Mouse (Mus musculus) ES-E14 (cell line): Measurements from ENCODE around the gene Adgrb3. TPM values are rescaled to one million over a fixed set of nuclear protein-coding genes. Genes with fewer than 3 reads are reported as not detected.

Source experiments
- DNase-seq: peaks from one replicate; pipeline ENCODE4 v3.0.0-alpha.2; 2013; ENCODE audit warnings: low read depth, low spot score
- H3K27ac ChIP-seq: 2 replicates; pipeline ENCODE4 v1.5.1; 2012; ENCODE audit warnings: low read depth, mild to moderate bottlenecking, low read length, moderate library complexity, mixed read lengths; ENCODE audit not compliant: poor library complexity, insufficient read depth, severe bottlenecking
- H3K36me3 ChIP-seq: 2 replicates; pipeline ENCODE4 v1.6.1; 2012; ENCODE audit warnings: mild to moderate bottlenecking, low read length, moderate library complexity, mixed read lengths; ENCODE audit not compliant: control insufficient read depth, poor library complexity, insufficient read depth, severe bottlenecking
- H3K4me1 ChIP-seq, 2 experiments: fragments of 150-350 bp in 1 of 2; sonication (generic) in 1 of 2; 2 replicates each; pipeline ENCODE4 v1.6.1; 2012; ENCODE audit warnings: low read length in 2 of 2, mild to moderate bottlenecking in 1 of 2, mixed read lengths in 1 of 2; ENCODE audit not compliant: control insufficient read depth in 2 of 2, insufficient read depth in 2 of 2, poor library complexity in 1 of 2
- H3K4me3 ChIP-seq, 2 experiments: fragments of 150-350 bp in 1 of 2; sonication (generic) in 1 of 2; 2 replicates each; pipeline ENCODE4 v1.5.1; 2012; ENCODE audit warnings: low read length in 2 of 2, low read depth in 1 of 2, mild to moderate bottlenecking in 1 of 2, mixed read lengths in 1 of 2; ENCODE audit not compliant: insufficient read depth in 1 of 2, poor library complexity in 1 of 2, severe bottlenecking in 1 of 2
- H3K9ac ChIP-seq: 2 replicates; pipeline ENCODE4 v1.6.1; 2012; ENCODE audit warnings: low read depth, mild to moderate bottlenecking, low read length, mixed read lengths; ENCODE audit not compliant: poor library complexity, insufficient read depth, severe bottlenecking
- H3K9me3 ChIP-seq: fragments of 150-350 bp; sonication (generic); 2 replicates; pipeline ENCODE4 v1.6.1; 2012; ENCODE audit warnings: low read depth, mild to moderate bottlenecking, low read length; ENCODE audit not compliant: control insufficient read depth, insufficient read depth
- CHD2 ChIP-seq: IDR thresholded peaks from 2 replicates; pipeline ENCODE4 v1.6.1; 2014; ENCODE audit warnings: mild to moderate bottlenecking, low read depth, low read length, inconsistent platforms
- HCFC1 ChIP-seq: IDR thresholded peaks from 2 replicates; pipeline ENCODE4 v1.6.1; 2012; ENCODE audit warnings: low read length, inconsistent platforms, borderline replicate concordance; ENCODE audit not compliant: insufficient read depth
- MAFK ChIP-seq: IDR thresholded peaks from 2 replicates; pipeline ENCODE4 v1.6.1; 2014; ENCODE audit warnings: mild to moderate bottlenecking, low read depth, low read length, inconsistent platforms; ENCODE audit not compliant: insufficient read depth
- ZC3H11A ChIP-seq: IDR thresholded peaks from 2 replicates; pipeline ENCODE4 v1.6.1; 2012; ENCODE audit warnings: low read depth, mild to moderate bottlenecking, inconsistent platforms, low read length, borderline replicate concordance
- ZNF384 ChIP-seq: IDR thresholded peaks from 2 replicates; pipeline ENCODE4 v1.6.1; 2012; ENCODE audit warnings: low read depth, low read length, inconsistent platforms
- in situ Hi-C, 2 experiments: fragments of 600-800 bp; cut with MboI; formaldehyde crosslinking; loops; one replicate each; pipeline ENCODE4 v1.15.1; 2025; ENCODE audit warnings: low sequenced_read_pairs in 2 of 2, inconsistent platforms in 1 of 2; ENCODE audit not compliant: unreplicated experiment in 2 of 2
- total RNA-seq: library from RNA; depleted of rRNA; stranded (reverse); fragments of 300-350 nt; gene quantifications from 2 replicates; pipeline ENCODE4 v1.2.3, GENCODE M21; 2012

Gene Adgrb3
- total RNA-seq, 1 experiment = 0.27 TPM

DNA sequence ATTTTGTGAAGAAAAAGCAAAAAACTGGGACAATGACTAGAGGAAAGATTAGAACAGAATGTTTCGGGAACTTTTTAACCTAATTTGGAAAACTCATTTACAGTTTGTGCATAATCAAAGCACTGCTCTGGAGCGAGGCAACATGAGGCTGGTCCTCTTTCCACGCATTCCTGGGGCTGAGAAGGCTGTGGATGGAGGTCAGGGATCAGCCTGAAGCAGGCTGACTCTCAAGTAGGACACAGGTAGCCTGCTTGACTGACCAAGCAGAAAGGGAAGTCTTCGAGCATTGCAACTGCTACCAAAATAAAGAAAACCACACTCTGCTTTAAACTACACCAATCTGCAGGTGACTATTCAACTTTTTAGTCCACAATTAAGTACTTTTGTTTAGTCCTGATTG is 251.7 kb downstream of the Adgrb3 start:
- H3K9ac ChIP-seq = no peak overlapping the region
- TF ChIP-seq HCFC1 = no peak
- no peak for TF ChIP-seq CHD2
- no peak for TF ChIP-seq ZC3H11A
- TF ChIP-seq MAFK = no peak
- no peak for TF ChIP-seq ZNF384
- H3K36me3 ChIP-seq = no peaks in the 10 kb centered on the region
- H3K9me3 ChIP-seq = no peaks in the 10 kb centered on the region
- in situ Hi-C loops = no loop called here
- no peak overlapping the region for H3K27ac ChIP-seq
- H3K4me1 ChIP-seq = no peaks in the 10 kb centered on the region
- no peak overlapping the region for H3K4me3 ChIP-seq
- no peak for DNase-seq

DNA sequence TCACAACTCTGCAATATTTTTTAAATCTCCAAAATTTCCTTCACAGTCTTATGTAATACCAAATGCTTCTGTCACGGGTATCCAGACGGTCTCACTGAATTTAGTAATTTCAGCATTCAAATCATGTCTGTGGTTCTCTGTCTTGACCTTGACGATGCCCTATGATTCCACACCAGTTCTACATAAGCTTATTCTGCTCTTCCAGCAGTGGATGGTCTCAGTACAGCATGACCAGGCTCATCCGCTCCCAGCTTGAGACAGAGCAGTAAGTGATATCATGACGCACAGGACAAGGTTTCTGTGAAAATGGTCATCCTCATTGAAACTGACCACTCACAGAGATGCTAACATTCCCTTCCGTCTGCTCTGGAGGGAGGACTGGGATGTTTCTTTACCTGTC is 252.9 kb downstream of the Adgrb3 start:
- Histone ChIP-seq H3K27ac (no peak overlapping the region), H3K4me3 (no peak overlapping the region), H3K9me3 (no peaks in the 10 kb centered on the region), H3K4me1 (no peaks in the 10 kb centered on the region), H3K36me3 (no peaks in the 10 kb centered on the region), H3K9ac (no peak overlapping the region)
- DNase-seq = no peak
- TF ChIP-seq CHD2 = no peak
- no peak for TF ChIP-seq MAFK
- no peak for TF ChIP-seq ZNF384
- in situ Hi-C loops = no loop called here

DNA sequence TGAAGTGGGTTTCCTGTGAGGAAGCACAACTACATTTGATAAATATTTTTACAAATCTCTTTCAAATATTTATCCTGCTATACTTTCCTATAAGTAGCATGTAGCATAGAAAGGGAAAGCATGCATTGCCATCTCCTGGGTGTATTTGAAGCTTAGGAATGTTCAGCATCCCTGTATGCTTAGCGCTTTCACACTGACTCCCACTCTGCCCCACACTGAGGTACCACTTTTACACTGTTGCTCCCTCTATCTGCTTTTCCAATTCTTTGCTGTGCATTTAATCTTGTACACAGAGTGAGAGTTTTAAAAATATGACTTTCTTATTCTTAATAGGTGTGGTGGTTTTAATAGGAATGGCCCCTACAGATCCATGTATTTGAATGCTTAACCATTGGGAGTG is 261.4 kb downstream of the Adgrb3 start:
- Histone ChIP-seq H3K4me1 (no peaks in the 10 kb centered on the region), H3K9ac (no peak overlapping the region), H3K27ac (no peak overlapping the region), H3K4me3 (no peak overlapping the region), H3K9me3 (no peaks in the 10 kb centered on the region), H3K36me3 (no peaks in the 10 kb centered on the region)
- no peak for DNase-seq
- TF ChIP-seq CHD2 (no peak), MAFK (no peak), ZC3H11A (no peak), HCFC1 (no peak), ZNF384 (no peak)
- in situ Hi-C loops = no loop called here

DNA sequence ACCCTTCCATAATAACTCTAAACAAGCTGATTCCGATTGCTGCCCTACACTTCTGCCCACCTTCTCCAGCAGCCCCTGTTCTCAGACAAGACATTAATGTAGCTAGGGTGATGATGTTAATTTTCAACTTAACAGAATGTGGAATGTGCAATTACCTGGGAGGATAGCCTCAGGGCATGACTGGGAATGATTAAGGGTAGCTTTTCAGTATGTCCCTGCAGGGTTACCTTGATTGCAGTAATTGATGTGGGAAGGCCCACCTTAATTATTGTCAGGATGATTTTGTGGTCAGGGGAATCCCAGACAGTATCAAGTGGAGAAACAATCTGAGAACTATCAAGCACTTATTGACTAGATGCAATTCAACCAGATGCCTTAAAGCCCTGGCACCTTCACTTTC is 283.4 kb downstream of the Adgrb3 start:
- no peak for DNase-seq
- H3K9ac ChIP-seq = no peak overlapping the region
- H3K4me3 ChIP-seq = no peak overlapping the region
- H3K4me1 ChIP-seq = no peaks in the 10 kb centered on the region
- in situ Hi-C loops = no loop called here
- no peaks in the 10 kb centered on the region for H3K36me3 ChIP-seq
- H3K27ac ChIP-seq = no peak overlapping the region
- no peaks in the 10 kb centered on the region for H3K9me3 ChIP-seq
- no peak for TF ChIP-seq MAFK
- TF ChIP-seq CHD2 = no peak
- no peak for TF ChIP-seq ZC3H11A
- no peak for TF ChIP-seq HCFC1
- no peak for TF ChIP-seq ZNF384

DNA sequence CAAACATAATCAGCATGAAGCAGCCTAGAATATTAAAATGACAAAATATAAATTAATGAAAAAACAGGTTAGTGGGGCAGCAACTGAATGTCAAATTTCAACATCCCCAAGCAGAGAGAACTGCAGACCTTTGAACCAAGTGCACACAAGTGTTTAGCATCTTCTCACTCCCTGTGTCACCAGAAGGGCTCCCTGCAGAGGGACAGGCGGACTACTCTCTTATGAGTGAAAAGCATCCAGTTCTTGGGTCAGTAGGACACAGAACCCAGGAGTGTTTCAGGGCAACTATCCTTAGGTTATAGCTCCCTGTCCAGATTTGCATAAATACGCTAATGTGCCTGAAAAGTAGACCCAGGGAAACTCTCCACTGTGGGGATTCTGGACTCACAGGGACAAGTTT is 285.6 kb downstream of the Adgrb3 start:
- no peaks in the 10 kb centered on the region for H3K36me3 ChIP-seq
- H3K9ac ChIP-seq = no peak overlapping the region
- DNase-seq = no peak
- H3K4me1 ChIP-seq = no peaks in the 10 kb centered on the region
- in situ Hi-C loops = no loop called here
- TF ChIP-seq HCFC1 (no peak), MAFK (no peak), ZNF384 (no peak), ZC3H11A (no peak)
- H3K9me3 ChIP-seq = no peaks in the 10 kb centered on the region
- no peak overlapping the region for H3K27ac ChIP-seq
- no peak overlapping the region for H3K4me3 ChIP-seq
